Mouse (Mus musculus) stomach, embryonic 16.5 days (tissue): ENCODE data around the gene Pip4k2a. TPM values are rescaled to one million over a fixed set of nuclear protein-coding genes. Genes with fewer than 3 reads are reported as not detected.

Experiments used
- ATAC-seq: fragments of 200-750 bp; cut with Nextera tagmentation; 2 replicates; pipeline ENCODE4 v1.8.0; 2017; ENCODE audit warnings: moderate number of reproducible peaks, moderate TSS enrichment; ENCODE audit not compliant: insufficient read depth, low FRiP score
- H3K27ac ChIP-seq: fragments of 300-500 bp; sonication (generic); 2 replicates; pipeline ENCODE4 v1.5.1; 2014; ENCODE audit warnings: low read length
- H3K27me3 ChIP-seq: fragments of 300-500 bp; sonication (generic); 2 replicates; pipeline ENCODE4 v1.6.1; 2014; ENCODE audit warnings: low read length, control low read depth, mixed read lengths; ENCODE audit not compliant: control insufficient read depth, insufficient read depth
- H3K36me3 ChIP-seq: fragments of 300-500 bp; sonication (generic); 2 replicates; pipeline ENCODE4 v1.6.1; 2014; ENCODE audit warnings: low read length; ENCODE audit not compliant: control insufficient read depth, insufficient read depth
- H3K4me1 ChIP-seq: fragments of 300-500 bp; sonication (generic); 2 replicates; pipeline ENCODE4 v1.6.1; 2014; ENCODE audit warnings: low read length, control low read depth, mixed read lengths; ENCODE audit not compliant: control insufficient read depth, insufficient read depth
- H3K4me2 ChIP-seq: fragments of 300-500 bp; sonication (generic); 2 replicates; pipeline ENCODE4 v1.6.1; 2014; ENCODE audit warnings: low read depth, low read length, mixed read lengths
- H3K4me3 ChIP-seq: fragments of 300-500 bp; sonication (generic); replicated peaks from 2 replicates; pipeline ENCODE4 v1.5.1; 2014; ENCODE audit warnings: mild to moderate bottlenecking, low read length
- H3K9ac ChIP-seq: fragments of 300-500 bp; sonication (generic); 2 replicates; pipeline ENCODE4 v1.6.1; 2014; ENCODE audit warnings: low read length
- H3K9me3 ChIP-seq: fragments of 300-500 bp; sonication (generic); replicated peaks from 2 replicates; pipeline ENCODE4 v1.6.1; 2016; ENCODE audit warnings: low read length, control low read depth; ENCODE audit not compliant: control insufficient read depth
- WGBS: fragments of 180-500 bp; shearing (Covaris S2); extraction: QIAGEN DNeasy Blood & Tissue Kit; methylation state at CpG from one replicate; pipeline ENCODE4 v1.1.7; 2014; 5-methylcytosine and 5-hydroxymethylcytosine counted together
- polyA plus RNA-seq: library from polyadenylated mRNA; unstranded; fragments of >200 nt; fragmentation: Nextera tagmentation; extraction: Ambion mirVana; gene quantifications from 2 replicates; pipeline ENCODE4 v1.2.1, GENCODE M21; 2015

The Pip4k2a gene
- polyA plus RNA-seq, 1 experiment from 2014 or later = 11.2 TPM

- Histone ChIP-seq H3K9me3 (no peaks in the 10 kb centered on the region), H3K4me3 (no peak overlapping the region), H3K4me2 (no peak overlapping the region), H3K27me3 (no peaks in the 10 kb centered on the region), H3K36me3 (no peaks in the 10 kb centered on the region), H3K9ac (no peak overlapping the region), H3K27ac (no peak overlapping the region), H3K4me1 (no peaks in the 10 kb centered on the region; the same call in 1 of the 2 replicates)
- peak; percentile 25; the same call in 1 of the 2 replicates for ATAC-seq
- WGBS = 58% methylated on average over 11 of the region's 11 CpGs
These were observed 107.5 kb downstream of the Pip4k2a start for GRCm38 (mm10) chr2:18890227-18891001.

DNA sequence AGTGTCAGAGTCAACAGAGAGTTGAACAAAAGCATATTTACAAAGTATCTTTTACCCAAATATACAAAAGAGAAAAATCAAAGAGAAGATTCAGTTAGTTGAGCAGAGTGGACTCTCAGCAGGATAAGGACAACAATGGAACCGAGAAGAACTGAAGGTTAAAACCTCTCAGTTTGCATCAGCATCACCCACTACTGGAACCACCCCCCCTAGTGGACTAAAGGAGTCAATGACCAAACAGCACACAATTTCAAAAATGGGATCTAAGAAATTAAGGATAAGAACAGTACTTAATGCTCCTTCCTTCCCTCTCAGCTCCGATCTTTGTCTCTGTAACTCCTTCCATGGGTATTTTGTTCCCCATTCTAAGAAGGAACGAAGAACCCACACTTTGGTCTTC lies 113.6 kb downstream of the Pip4k2a start:
- WGBS = 74% methylated on average over 3 of the region's 3 CpGs
- Histone ChIP-seq H3K4me1 (no peaks in the 10 kb centered on the region), H3K4me3 (no peak overlapping the region), H3K4me2 (no peak overlapping the region), H3K27me3 (no peaks in the 10 kb centered on the region), H3K9ac (no peak overlapping the region), H3K27ac (no peak overlapping the region), H3K9me3 (no peaks in the 10 kb centered on the region), H3K36me3 (no peaks in the 10 kb centered on the region; the same call in 1 of the 2 replicates)
- no peak for ATAC-seq

- WGBS = 93% methylated on average over 7 of the region's 7 CpGs
- H3K27ac ChIP-seq = no peak overlapping the region
- ATAC-seq = no peak
These were observed 123.3 kb downstream of the Pip4k2a start for GRCm38 (mm10) chr2:18874626-18875025.

DNA sequence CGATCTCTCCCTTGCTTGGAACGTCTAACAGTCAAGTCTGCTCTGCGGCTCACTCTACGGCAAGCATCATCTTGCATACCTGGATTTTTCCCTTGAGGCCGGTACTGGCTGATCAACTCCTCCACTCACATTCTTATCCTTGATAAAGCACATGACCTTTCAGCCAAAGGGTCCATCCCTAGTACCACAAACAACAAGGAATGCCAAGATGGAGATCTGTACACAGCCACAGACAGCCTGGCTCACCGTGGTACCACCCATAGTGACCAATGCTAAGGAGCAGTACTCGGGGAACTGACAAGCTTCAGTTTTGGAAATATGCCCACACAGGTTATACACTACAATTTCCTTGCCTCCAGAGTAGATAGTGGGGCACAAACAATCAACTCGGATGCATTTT lies 123.9 kb downstream of the Pip4k2a start:
- Histone ChIP-seq H3K36me3 (no peaks in the 10 kb centered on the region), H3K27me3 (no peaks in the 10 kb centered on the region), H3K9ac (no peak overlapping the region), H3K27ac (no peak overlapping the region), H3K4me1 (no peaks in the 10 kb centered on the region), H3K9me3 (no peaks in the 10 kb centered on the region), H3K4me3 (no peak overlapping the region), H3K4me2 (no peak overlapping the region)
- ATAC-seq = no peak
- WGBS = 83% methylated on average over 8 of the region's 8 CpGs

More at GRCm38 (mm10) chr2:18874626-18875025, 123.3 kb downstream of the Pip4k2a start:
- H3K27me3 ChIP-seq = no peaks in the 10 kb centered on the region
- no peaks in the 10 kb centered on the region for H3K4me1 ChIP-seq
- no peaks in the 10 kb centered on the region for H3K36me3 ChIP-seq
- no peak overlapping the region for H3K4me3 ChIP-seq
- H3K9me3 ChIP-seq = no peaks in the 10 kb centered on the region
- no peak overlapping the region for H3K4me2 ChIP-seq
- no peak overlapping the region for H3K9ac ChIP-seq

- Histone ChIP-seq H3K4me3 (no peak overlapping the region), H3K4me1 (no peaks in the 10 kb centered on the region), H3K27ac (no peak overlapping the region), H3K4me2 (no peak overlapping the region), H3K27me3 (no peaks in the 10 kb centered on the region), H3K9me3 (no peaks in the 10 kb centered on the region), H3K36me3 (no peaks in the 10 kb centered on the region), H3K9ac (no peak overlapping the region)
- ATAC-seq = no peak
- WGBS = 68% methylated on average over 3 of the region's 3 CpGs
These were observed 124.5 kb downstream of the Pip4k2a start for GRCm38 (mm10) chr2:18873440-18873839.

- no peaks in the 10 kb centered on the region for H3K4me1 ChIP-seq
- 9% methylated on average over 2 of the region's 2 CpGs for WGBS
- no peak overlapping the region for H3K4me2 ChIP-seq
- no peak overlapping the region for H3K4me3 ChIP-seq
- ATAC-seq = no peak
- no peaks in the 10 kb centered on the region for H3K27me3 ChIP-seq
- H3K36me3 ChIP-seq = no peaks in the 10 kb centered on the region
- no peak overlapping the region for H3K27ac ChIP-seq
- no peaks in the 10 kb centered on the region for H3K9me3 ChIP-seq
- no peak overlapping the region for H3K9ac ChIP-seq
These were observed 125.1 kb downstream of the Pip4k2a start for GRCm38 (mm10) chr2:18872797-18873196.

DNA sequence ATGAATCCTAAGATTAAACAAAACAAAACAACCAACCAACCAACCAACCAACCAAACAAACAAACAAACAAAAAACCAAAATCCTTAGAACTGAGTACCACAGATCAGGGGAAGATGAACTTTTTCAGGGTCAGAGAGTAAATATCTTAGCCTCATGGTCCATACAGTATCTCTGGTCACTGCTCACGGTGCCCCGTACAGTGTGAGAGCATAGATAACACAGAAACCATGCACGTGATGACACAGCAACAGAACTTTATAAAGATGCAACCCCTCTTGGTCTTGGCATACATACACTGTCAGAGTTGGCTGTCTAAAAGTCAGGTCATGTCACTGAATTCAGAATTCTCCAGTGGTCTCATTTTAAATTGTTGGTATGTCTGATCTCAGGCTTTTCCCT lies 126.8 kb downstream of the Pip4k2a start:
- H3K9me3 ChIP-seq = no peaks in the 10 kb centered on the region
- H3K4me2 ChIP-seq = no peak overlapping the region
- no peaks in the 10 kb centered on the region for H3K36me3 ChIP-seq
- H3K27ac ChIP-seq = no peak overlapping the region
- H3K9ac ChIP-seq = no peak overlapping the region
- WGBS = 92% methylated on average over 3 of the region's 3 CpGs
- no peak overlapping the region for H3K4me3 ChIP-seq
- no peak for ATAC-seq
- no peaks in the 10 kb centered on the region for H3K27me3 ChIP-seq
- no peaks in the 10 kb centered on the region for H3K4me1 ChIP-seq

DNA sequence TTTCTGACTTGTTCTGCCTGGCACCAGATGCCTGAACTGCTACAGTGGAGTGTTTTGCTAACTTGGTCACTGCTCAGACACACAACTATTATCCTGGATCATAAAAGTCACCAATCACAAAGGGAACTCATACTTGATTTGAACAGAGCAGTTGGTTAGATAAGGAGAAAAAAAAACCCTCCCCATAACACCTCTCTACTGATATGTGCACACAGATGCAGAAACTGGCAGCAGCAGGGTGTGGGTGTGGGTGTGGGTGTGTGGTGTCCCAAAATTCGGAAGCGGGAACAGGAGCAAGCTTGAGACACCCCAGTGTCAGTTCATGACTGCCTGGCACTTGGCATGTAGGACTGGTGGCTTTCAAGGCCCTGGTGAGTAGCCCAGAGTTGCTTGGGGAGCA lies 130.9 kb downstream of the Pip4k2a start:
- Histone ChIP-seq H3K4me2 (no peak overlapping the region), H3K36me3 (no peaks in the 10 kb centered on the region), H3K9me3 (no peaks in the 10 kb centered on the region), H3K4me1 (no peaks in the 10 kb centered on the region), H3K27ac (no peak overlapping the region), H3K27me3 (no peaks in the 10 kb centered on the region), H3K4me3 (no peak overlapping the region), H3K9ac (no peak overlapping the region)
- ATAC-seq = no peak
- WGBS = 85% methylated on average over 2 of the region's 2 CpGs

GRCm38 (mm10) chr2:18864719-18865118 lies 133.2 kb downstream of the Pip4k2a start:
- ATAC-seq = no peak
- Histone ChIP-seq H3K4me2 (no peak overlapping the region), H3K36me3 (no peaks in the 10 kb centered on the region), H3K9ac (no peak overlapping the region), H3K4me3 (no peak overlapping the region), H3K27me3 (no peaks in the 10 kb centered on the region), H3K9me3 (no peaks in the 10 kb centered on the region), H3K27ac (no peak overlapping the region), H3K4me1 (no peaks in the 10 kb centered on the region)
- 89% methylated on average over 5 of the region's 5 CpGs for WGBS
